Mouse (Mus musculus): ENCODE results near the gene Pard3. TPM values are rescaled to one million over a fixed set of nuclear protein-coding genes. Genes with fewer than 3 reads are reported as not detected.

The Pard3 gene
- polyA plus RNA-seq, 2 experiments, result 4.5 TPM

- no peak for ATAC-seq (ENCODE audit: insufficient read depth)
- no peak for DNase-seq (ENCODE audit: low read depth in 3 of 3, low spot score in 3 of 3)
- 71% methylated on average over 5 of the region's 5 CpGs for WGBS (ENCODE audit: insufficient replicate concordance)
Observed at GRCm38 (mm10) chr8:127113209-127113608, 49.5 kb downstream of the Pard3 start.

DNA sequence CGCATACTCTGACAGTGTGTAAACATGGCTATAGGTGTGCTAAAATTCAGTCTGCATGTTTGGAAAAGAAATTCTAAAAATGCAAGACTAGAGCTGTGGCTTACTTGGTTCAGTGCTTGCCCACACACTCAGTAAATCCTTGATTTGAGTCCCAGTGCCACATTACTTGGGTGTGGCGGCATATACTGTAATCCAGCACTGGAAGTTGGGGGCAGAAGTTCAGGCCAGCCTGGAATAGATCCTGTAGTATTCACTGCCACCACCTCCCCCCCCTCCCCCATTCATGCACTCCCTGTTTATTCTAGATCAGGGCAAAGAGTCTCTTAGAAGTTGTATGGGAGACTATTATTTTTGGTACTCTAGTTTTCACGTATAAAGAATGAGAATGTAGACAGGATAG, 52.1 kb downstream of the Pard3 start:
- Histone ChIP-seq H3K4me2 (ENCODE audit: low read depth) (no peak overlapping the region), H3K4me3 (ENCODE audit: insufficient read depth in 1 of 2, low read depth in 2 of 2, low read length in 2 of 2) (no peak overlapping the region), H3K36me3 (replicated peaks; ENCODE audit: control insufficient read depth, insufficient read depth, low read depth) (no peaks in the 10 kb centered on the region), H3K4me1 (replicated peaks; ENCODE audit: control insufficient read depth in 2 of 2, insufficient read depth in 2 of 2, low read length in 1 of 2) (peaks cover 0 to 2% of the 10 kb centered on the region in 2 experiments; a peak in 2 of 4 replicates), H3K27ac (no peak overlapping the region), H3K9me3 (ENCODE audit: control insufficient read depth, low read length) (no peaks in the 10 kb centered on the region), H3K9ac (replicated peaks) (no peak overlapping the region), H3K27me3 (ENCODE audit: control insufficient read depth, insufficient read depth, low read length) (no peaks in the 10 kb centered on the region)
- DNase-seq (ENCODE audit: low read depth in 3 of 3, low spot score in 3 of 3) (no peak), ATAC-seq (ENCODE audit: insufficient read depth) (no peak)
- WGBS (ENCODE audit: insufficient replicate concordance), result 67% methylated on average over 3 of the region's 3 CpGs
- TF ChIP-seq CTCF (IDR thresholded peaks at IDR 0.05; ENCODE audit: low read depth) (no peak), EP300 (IDR thresholded peaks at IDR 0.05; ENCODE audit: low read depth) (no peak)

More at GRCm38 (mm10) chr8:127113209-127113608, 49.5 kb downstream of the Pard3 start:
- Histone ChIP-seq H3K9me3 (ENCODE audit: control insufficient read depth, low read length) (no peaks in the 10 kb centered on the region), H3K4me1 (replicated peaks; ENCODE audit: control insufficient read depth in 2 of 2, insufficient read depth in 2 of 2, low read length in 1 of 2) (peaks cover 0 to 2% of the 10 kb centered on the region in 2 experiments; a peak in 2 of 4 replicates), H3K27ac (no peak overlapping the region), H3K4me2 (ENCODE audit: low read depth) (no peak overlapping the region), H3K27me3 (ENCODE audit: control insufficient read depth, insufficient read depth, low read length) (no peaks in the 10 kb centered on the region), H3K4me3 (ENCODE audit: insufficient read depth in 1 of 2, low read depth in 2 of 2, low read length in 2 of 2) (no peak overlapping the region), H3K9ac (replicated peaks) (no peak overlapping the region), H3K36me3 (replicated peaks; ENCODE audit: control insufficient read depth, insufficient read depth, low read depth) (no peaks in the 10 kb centered on the region)
- TF ChIP-seq CTCF (IDR thresholded peaks at IDR 0.05; ENCODE audit: low read depth), result no peak
- no peak for TF ChIP-seq EP300 (IDR thresholded peaks at IDR 0.05; ENCODE audit: low read depth)

DNA sequence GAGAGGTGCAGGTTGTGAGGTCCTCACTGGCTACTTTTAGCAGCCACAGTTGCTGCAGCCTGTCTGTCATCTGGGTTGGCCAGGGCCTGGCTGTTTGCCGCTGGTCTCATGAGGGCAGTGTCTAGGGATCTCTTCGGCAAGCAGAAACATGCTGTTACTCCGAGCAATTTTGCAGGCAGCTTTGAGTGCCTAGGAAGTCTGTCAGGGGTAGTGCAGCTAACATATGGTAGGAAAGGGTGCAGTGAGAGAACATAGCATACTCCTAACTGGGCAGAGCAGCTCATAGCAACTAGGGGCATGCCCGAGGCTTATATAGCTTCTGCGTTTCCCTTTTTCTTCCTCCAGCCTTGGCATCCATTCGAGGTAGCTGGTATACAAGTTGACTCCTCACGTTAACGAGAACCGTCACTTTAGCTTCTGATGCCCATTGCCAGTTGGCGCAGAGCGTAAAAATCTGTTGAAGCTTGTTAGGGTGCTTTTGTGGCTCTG, 54.7 kb downstream of the Pard3 start:
- Histone ChIP-seq H3K9me3 (ENCODE audit: control insufficient read depth, low read length) (no peaks in the 10 kb centered on the region), H3K9ac (replicated peaks) (no peak overlapping the region), H3K27ac (no peak overlapping the region), H3K36me3 (replicated peaks; ENCODE audit: control insufficient read depth, insufficient read depth, low read depth) (no peaks in the 10 kb centered on the region), H3K4me3 (ENCODE audit: insufficient read depth in 1 of 2, low read depth in 2 of 2, low read length in 2 of 2) (no peak overlapping the region), H3K27me3 (ENCODE audit: control insufficient read depth, insufficient read depth, low read length) (no peaks in the 10 kb centered on the region), H3K4me1 (replicated peaks; ENCODE audit: control insufficient read depth in 2 of 2, insufficient read depth in 2 of 2, low read length in 1 of 2) (peaks cover 0 to 2% of the 10 kb centered on the region in 2 experiments; a peak in 1 of 4 replicates), H3K4me2 (ENCODE audit: low read depth) (no peak overlapping the region)
- WGBS (ENCODE audit: insufficient replicate concordance), result 67% methylated on average over 11 of the region's 11 CpGs
- ATAC-seq (ENCODE audit: insufficient read depth) (no peak), DNase-seq (ENCODE audit: low read depth in 3 of 3, low spot score in 3 of 3) (no peak)
- TF ChIP-seq CTCF (IDR thresholded peaks at IDR 0.05; ENCODE audit: low read depth) (no peak), EP300 (IDR thresholded peaks at IDR 0.05; ENCODE audit: low read depth) (no peak)

DNA sequence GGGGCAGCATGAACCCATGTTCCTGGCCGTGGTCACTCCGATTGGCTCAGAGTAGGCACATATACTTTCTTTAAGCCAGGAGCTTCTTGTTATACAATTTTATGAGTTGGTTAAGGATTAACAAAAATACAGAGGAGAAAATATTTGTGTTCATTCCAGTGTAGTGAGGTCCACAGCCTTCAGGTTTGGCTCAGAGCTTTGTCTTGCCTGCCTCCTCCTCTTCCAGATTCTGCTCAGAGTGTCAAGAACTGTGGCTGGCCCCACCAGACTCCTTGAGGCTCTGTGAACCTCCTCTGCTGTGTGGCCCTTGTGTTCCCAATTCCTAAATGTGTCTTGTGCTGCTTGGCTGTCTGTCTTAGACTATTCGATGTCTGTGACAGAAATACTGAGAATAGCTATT, 59.7 kb downstream of the Pard3 start:
- Histone ChIP-seq H3K4me3 (ENCODE audit: insufficient read depth in 1 of 2, low read depth in 2 of 2, low read length in 2 of 2) (no peak overlapping the region), H3K4me2 (ENCODE audit: low read depth) (no peak overlapping the region), H3K9me3 (ENCODE audit: control insufficient read depth, low read length) (no peaks in the 10 kb centered on the region), H3K36me3 (replicated peaks; ENCODE audit: control insufficient read depth, insufficient read depth, low read depth) (no peaks in the 10 kb centered on the region), H3K27ac (no peak overlapping the region), H3K27me3 (ENCODE audit: control insufficient read depth, insufficient read depth, low read length) (no peaks in the 10 kb centered on the region), H3K9ac (replicated peaks) (no peak overlapping the region), H3K4me1 (replicated peaks; ENCODE audit: control insufficient read depth in 2 of 2, insufficient read depth in 2 of 2, low read length in 1 of 2) (peaks cover 0 to 4% of the 10 kb centered on the region in 2 experiments; a peak in 2 of 4 replicates)
- DNase-seq (ENCODE audit: low read depth in 3 of 3, low spot score in 3 of 3) (no peak), ATAC-seq (ENCODE audit: insufficient read depth) (no peak)
- TF ChIP-seq EP300 (IDR thresholded peaks at IDR 0.05; ENCODE audit: low read depth) (no peak), CTCF (IDR thresholded peaks at IDR 0.05; ENCODE audit: low read depth) (no peak)
- 55% methylated on average over 3 of the region's 3 CpGs for WGBS (ENCODE audit: insufficient replicate concordance)

- no peak for ATAC-seq (ENCODE audit: insufficient read depth)
- no peaks in the 10 kb centered on the region for H3K36me3 ChIP-seq (replicated peaks; ENCODE audit: control insufficient read depth, insufficient read depth, low read depth)
- no peak for TF ChIP-seq CTCF (IDR thresholded peaks at IDR 0.05; ENCODE audit: low read depth)
- no peak for TF ChIP-seq EP300 (IDR thresholded peaks at IDR 0.05; ENCODE audit: low read depth)
- H3K27me3 ChIP-seq (ENCODE audit: control insufficient read depth, insufficient read depth, low read length), result no peaks in the 10 kb centered on the region
- 30% methylated on average over 8 of the region's 8 CpGs for WGBS (ENCODE audit: insufficient replicate concordance)
- no peak overlapping the region for H3K4me3 ChIP-seq (ENCODE audit: insufficient read depth in 1 of 2, low read depth in 2 of 2, low read length in 2 of 2)
- DNase-seq (ENCODE audit: low read depth in 3 of 3, low spot score in 3 of 3), result no peak
- no peak overlapping the region for H3K9ac ChIP-seq (replicated peaks)
- H3K27ac ChIP-seq, result no peak overlapping the region
- no peaks in the 10 kb centered on the region for H3K9me3 ChIP-seq (ENCODE audit: control insufficient read depth, low read length)
- H3K4me2 ChIP-seq (ENCODE audit: low read depth), result no peak overlapping the region
- H3K4me1 ChIP-seq (replicated peaks; ENCODE audit: control insufficient read depth in 2 of 2, insufficient read depth in 2 of 2, low read length in 1 of 2), result peaks cover 0 to 4% of the 10 kb centered on the region in 2 experiments; a peak in 2 of 4 replicates
Observed at GRCm38 (mm10) chr8:127124795-127125194, 61.1 kb downstream of the Pard3 start.
